Mouse (Mus musculus) fat pad, adult 2 months (tissue): ENCODE measurements around the gene Vmn2r26.
"Not testable (repeated sequence)": the region's sequence is repeated elsewhere in the genome, so short reads cannot be mapped to it uniquely, and the experiment has no call there.

Experiments used
- DNase-seq: peaks from one replicate; pipeline ENCODE4 v3.0.0-alpha.2; 2011; ENCODE audit warnings: low read depth, low spot score; ENCODE audit errors: extremely low read depth

Vmn2r26 gene

GRCm38 (mm10) chr6:124024268-124024667, at the start of gene Vmn2r26:
Gene Vmn2r26 (plus strand): TSS chr6:124024568.
- not testable (repeated sequence) for DNase-seq

GRCm38 (mm10) chr6:124020841-124021240, 3.5 kb upstream of the Vmn2r26 start:
- DNase-seq, result no peak

DNA sequence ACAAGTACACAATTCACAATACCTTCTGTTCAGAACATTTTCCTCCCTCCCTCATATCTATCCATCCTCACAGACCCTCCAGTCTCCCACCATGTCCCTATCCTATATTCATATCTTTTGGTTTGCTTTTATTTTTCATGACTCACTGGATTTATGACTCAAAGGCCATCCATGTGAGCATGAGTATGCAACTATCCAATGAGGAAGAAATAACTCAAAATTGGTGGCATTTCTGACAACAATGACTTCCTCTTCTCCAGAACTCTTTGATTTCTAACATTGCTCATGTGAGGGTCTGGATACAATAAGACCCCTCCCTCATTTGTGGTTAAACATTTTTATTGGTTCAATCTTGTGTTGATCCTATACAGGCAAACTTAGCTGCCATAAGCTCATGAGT, 24.0 kb downstream of the Vmn2r26 start:
- DNase-seq, result no peak

GRCm38 (mm10) chr6:124053611-124054010, 29.2 kb downstream of the Vmn2r26 start:
- DNase-seq, result not testable (repeated sequence)

- DNase-seq, result no peak
These were observed 78.0 kb downstream of the Vmn2r26 start for GRCm38 (mm10) chr6:124102334-124102733.
